Mouse (Mus musculus) liver, adult 2 months (tissue): ENCODE results near the gene Selenom. TPM values are rescaled to one million over a fixed set of nuclear protein-coding genes. Genes with fewer than 3 reads are reported as not detected.

Experiments
- DNase-seq: peaks from one replicate; pipeline ENCODE4 v3.0.0-alpha.2; 2011; ENCODE audit warnings: low read depth, low spot score; ENCODE audit errors: extremely low read depth
- H3K27ac ChIP-seq: fragments of 200-500 bp; replicated peaks from 2 replicates; pipeline ENCODE4 v1.5.1; 2012; ENCODE audit warnings: low read depth, mild to moderate bottlenecking, control low read depth, inconsistent platforms, low read length; ENCODE audit not compliant: insufficient read depth
- H3K27me3 ChIP-seq: fragments of 200-500 bp; 2 replicates; pipeline ENCODE4 v1.6.1; 2012; ENCODE audit warnings: mild to moderate bottlenecking, moderate library complexity, low read length, inconsistent platforms; ENCODE audit not compliant: control insufficient read depth, insufficient read depth
- H3K36me3 ChIP-seq: fragments of 200-500 bp; 2 replicates; pipeline ENCODE4 v1.6.1; 2012; ENCODE audit warnings: low read length, inconsistent platforms; ENCODE audit not compliant: control insufficient read depth, insufficient read depth
- H3K4me1 ChIP-seq: fragments of 200-500 bp; 2 replicates; pipeline ENCODE4 v1.6.1; 2011; ENCODE audit warnings: low read length; ENCODE audit not compliant: control insufficient read depth, insufficient read depth
- H3K4me3 ChIP-seq: fragments of 200-500 bp; 2 replicates; pipeline ENCODE4 v1.5.1; 2011; ENCODE audit warnings: low read depth, mild to moderate bottlenecking, control low read depth, low read length, moderate library complexity; ENCODE audit not compliant: insufficient read depth
- H3K79me2 ChIP-seq: fragments of 200-500 bp; 2 replicates; pipeline ENCODE4 v1.6.1; 2012; ENCODE audit warnings: inconsistent platforms, mild to moderate bottlenecking, low read length, moderate library complexity; ENCODE audit not compliant: control insufficient read depth, insufficient read depth
- H3K9ac ChIP-seq: fragments of 200-500 bp; 2 replicates; pipeline ENCODE4 v1.6.1; 2012; ENCODE audit warnings: low read depth, mild to moderate bottlenecking, control low read depth, inconsistent platforms, low read length
- CTCF ChIP-seq: fragments of 200-500 bp; IDR thresholded peaks from 2 replicates; pipeline ENCODE4 v1.5.1; 2011; ENCODE audit warnings: low read depth, low read length, control low read depth
- POLR2A ChIP-seq: fragments of 200-500 bp; IDR thresholded peaks from 2 replicates; pipeline ENCODE4 v1.6.1; 2011; ENCODE audit warnings: low read length, control low read depth; ENCODE audit not compliant: insufficient read depth; ENCODE audit errors: extremely low read depth
- WGBS: fragments of 180-500 bp; shearing (Covaris S2); methylation state at CpG from one replicate; pipeline ENCODE4 v1.1.7; 2018; 5-methylcytosine and 5-hydroxymethylcytosine counted together
- polyA plus RNA-seq: library from polyadenylated mRNA; depleted of rRNA; stranded (reverse); fragments of >200 nt; gene quantifications from 2 replicates; pipeline ENCODE4 v1.2.3, GENCODE M21; 2012
- total RNA-seq: library from RNA; depleted of rRNA; stranded (reverse); fragments of >200 nt; gene quantifications from 2 replicates; pipeline ENCODE4 v1.2.3, GENCODE M21; 2014

Gene Selenom
- total and polyA plus RNA-seq, 2 experiments: 2.6 to 6.3 TPM

- 80% methylated on average over 11 of the region's 11 CpGs for whole genome bisulfite sequencing
- Histone ChIP-seq H3K4me1 (no peaks in the 10 kb centered on the region; the same call in 1 of the 2 replicates), H3K36me3 (peaks cover 1% of the 10 kb centered on the region; the same call in 1 of the 2 replicates), H3K27ac (no peak overlapping the region), H3K4me3 (no peak overlapping the region), H3K27me3 (peaks cover 6% of the 10 kb centered on the region; the same call in 1 of the 2 replicates), H3K9ac (no peak overlapping the region), H3K79me2 (no peaks in the 10 kb centered on the region)
- no peak for DNase-seq
- TF ChIP-seq CTCF (no peak), POLR2A (no peak)
These were observed 5.4 kb downstream of the Selenom start for GRCm38 (mm10) chr11:3519756-3520398.

- TF ChIP-seq POLR2A (no peak), CTCF (no peak)
- H3K36me3 ChIP-seq: peaks cover 1% of the 10 kb centered on the region; the same call in 1 of the 2 replicates
- no peak overlapping the region for H3K27ac ChIP-seq
- H3K9ac ChIP-seq: no peak overlapping the region
- no peaks in the 10 kb centered on the region for H3K79me2 ChIP-seq
- WGBS: 88% methylated on average over 14 of the region's 14 CpGs
- 0 out of 2 replicates have a peak, but pooled peaks cover 4% of the 10 kb centered on the region for H3K27me3 ChIP-seq
- no peaks in the 10 kb centered on the region for H3K4me1 ChIP-seq
- no peak overlapping the region for H3K4me3 ChIP-seq
- DNase-seq: no peak
These were observed 6.4 kb downstream of the Selenom start for GRCm38 (mm10) chr11:3520919-3521318.

GRCm38 (mm10) chr11:3521339-3522224 lies 7.1 kb downstream of the Selenom start:
- TF ChIP-seq POLR2A (no peak), CTCF (no peak)
- Histone ChIP-seq H3K9ac (no peak overlapping the region), H3K4me3 (no peak overlapping the region), H3K27ac (no peak overlapping the region), H3K27me3 (no peaks in the 10 kb centered on the region), H3K4me1 (no peaks in the 10 kb centered on the region), H3K36me3 (peaks cover 1% of the 10 kb centered on the region; the same call in 1 of the 2 replicates), H3K79me2 (no peaks in the 10 kb centered on the region)
- 87% methylated on average over 23 of the region's 23 CpGs for WGBS
- no peak for DNase-seq

GRCm38 (mm10) chr11:3522285-3523000 lies 8.0 kb downstream of the Selenom start:
- no peak for DNase-seq
- Histone ChIP-seq H3K9ac (no peak overlapping the region), H3K4me1 (no peaks in the 10 kb centered on the region), H3K36me3 (peaks cover 1% of the 10 kb centered on the region; the same call in 1 of the 2 replicates), H3K4me3 (no peak overlapping the region), H3K27ac (no peak overlapping the region), H3K27me3 (no peaks in the 10 kb centered on the region), H3K79me2 (no peaks in the 10 kb centered on the region)
- TF ChIP-seq CTCF (no peak), POLR2A (no peak)
- WGBS: 95% methylated on average over 17 of the region's 17 CpGs

- Histone ChIP-seq H3K27me3 (no peaks in the 10 kb centered on the region), H3K4me1 (no peaks in the 10 kb centered on the region), H3K36me3 (peaks cover 1% of the 10 kb centered on the region; the same call in 1 of the 2 replicates), H3K9ac (no peak overlapping the region), H3K79me2 (no peaks in the 10 kb centered on the region), H3K4me3 (no peak overlapping the region), H3K27ac (no peak overlapping the region)
- no peak for TF ChIP-seq POLR2A
- no peak for TF ChIP-seq CTCF
- 94% methylated on average over 7 of the region's 7 CpGs for WGBS
- DNase-seq: no peak
These were observed 9.5 kb downstream of the Selenom start for GRCm38 (mm10) chr11:3523840-3524582.
